In the genomic region with DNA sequence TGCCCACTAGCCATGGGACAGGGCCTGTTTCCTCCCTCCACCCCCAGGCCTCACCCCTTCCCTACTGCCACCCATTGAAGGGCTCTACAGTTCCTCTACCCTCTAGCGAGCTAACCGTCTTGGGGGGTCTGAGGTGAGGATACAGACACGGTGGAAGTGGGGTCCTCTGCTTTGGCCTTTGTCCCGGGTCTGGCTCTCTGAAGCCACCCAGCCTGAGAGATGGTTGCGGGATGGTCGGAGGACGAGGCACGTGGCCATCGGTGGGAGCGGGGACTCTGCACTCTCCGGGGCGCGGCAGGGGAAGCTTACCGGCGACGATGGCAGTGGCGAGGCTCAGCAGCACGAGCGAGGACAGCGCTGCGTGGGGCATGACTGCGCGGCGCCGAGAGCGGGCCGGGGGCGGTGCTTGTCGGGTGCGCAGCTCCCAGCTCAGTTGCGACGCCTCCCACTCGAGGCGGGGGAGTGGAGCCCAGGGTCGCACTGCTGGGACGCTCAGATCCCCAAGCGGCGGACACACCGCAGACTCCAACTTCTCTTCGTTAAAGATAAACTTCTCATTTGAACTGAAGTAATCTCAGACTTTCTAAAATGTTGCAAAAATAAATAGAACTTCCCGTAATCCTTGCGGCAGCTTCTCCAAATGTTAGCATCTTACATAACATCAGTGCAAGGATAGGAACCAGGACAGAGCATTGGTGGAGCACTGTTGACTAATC, we compare ENCODE assay signal across 8 mouse cellular contexts. TPM values are rescaled to one million over a fixed set of nuclear protein-coding genes. Genes with fewer than 3 reads are reported as not detected.
DNase-seq lines count a peak whose midpoint lies in the region; ATAC-seq lines count a peak whose summit lies in the region.

No protein-coding gene starts in this region.

- peak; percentile 41 for ATAC-seq in inflammation-experienced regulatory T-cells, adult 6 months

- DNase-seq in adipocyte (ENCODE audit: low spot score) = peak; percentile 79
- DNase-seq in embryo, embryonic 10 days (ENCODE audit: low spot score) = peak; percentile 71
- peak; percentile 71 for DNase-seq in gastrocnemius, postnatal 25 days
- DNase-seq in left cerebral cortex, adult 8-10 months (ENCODE audit: low spot score in 2 of 2) = peak; percentile 53 to 65
- DNase-seq in lung, postnatal 4 days = peak; percentile 79 to 87
- DNase-seq in retina, postnatal 1 day = peak; percentile 77
- DNase-seq in thymus, postnatal 4 days = peak; percentile 79

RNA-seq across cellular contexts. Expression of a gene that starts 0.4 kb away (rescaled TPM):
- total RNA-seq in gastrocnemius, postnatal 25 days (2021) = 10 to 100 TPM in 1 of 2 experiments, 1 to 10 TPM in 1; 9.7 to 14.7 TPM
- polyA plus RNA-seq in inflammation-experienced regulatory T-cells, adult 6 months (2017; shearing (Covaris generic)) = 1 to 10 TPM; 3.7 to 5.9 (median 4.0) TPM
- 10 to 100 TPM; 15.9 to 21.0 (median 18.9) TPM for total RNA-seq in left cerebral cortex, adult 8-10 months (2022)

Comparison
In these comparisons a context has a peak if more than half of its experiments do, and no peak if none do; other contexts are left out.
1. Peak in every context shown above with its lines: DNase-seq and ATAC-seq.